Mouse (Mus musculus): ENCODE results near the gene Tesc. TPM values are rescaled to one million over a fixed set of nuclear protein-coding genes. Genes with fewer than 3 reads are reported as not detected.

The Tesc gene
- polyA plus RNA-seq, 1 experiment from 2014 or later = 0.52 TPM

DNA sequence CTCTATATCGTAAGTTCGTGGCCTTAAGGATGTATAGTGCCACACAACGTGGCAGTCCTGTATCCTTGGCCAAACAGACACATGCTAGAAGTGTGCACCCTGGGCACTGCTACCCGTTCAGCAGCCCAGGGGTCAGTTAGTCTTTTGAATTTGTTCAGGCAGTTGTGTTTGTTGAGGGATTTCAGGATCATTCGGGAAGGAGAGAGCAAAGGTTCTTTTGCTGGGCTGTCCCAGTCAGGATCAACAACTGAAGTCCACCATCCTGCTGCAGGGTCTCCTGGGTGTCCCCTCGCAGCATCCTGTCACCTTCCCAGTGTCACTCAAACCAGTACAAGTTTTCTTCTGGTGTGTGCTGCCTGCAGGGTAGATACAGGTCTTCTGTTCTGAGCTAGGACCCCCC, 31.0 kb upstream of the Tesc start:
- WGBS = 84% methylated on average over 6 of the region's 6 CpGs
- DNase-seq (ENCODE audit: extremely low spot score, low spot score) = no peak
- Histone ChIP-seq H3K4me1 (peaks cover 18% of the 10 kb centered on the region), H3K4me3 (no peak overlapping the region), H3K9me3 (no peaks in the 10 kb centered on the region), H3K36me3 (replicated peaks) (peaks cover 100% of the 10 kb centered on the region), H3K27ac (no peak overlapping the region), H3K27me3 (ENCODE audit: poor library complexity, severe bottlenecking) (no peaks in the 10 kb centered on the region)

GRCm38 (mm10) chr5:117997434-117997970, 30.0 kb upstream of the Tesc start:
- WGBS = 41% methylated on average over 10 of the region's 10 CpGs
- peaks cover 100% of the 10 kb centered on the region for H3K36me3 ChIP-seq (replicated peaks)

DNA sequence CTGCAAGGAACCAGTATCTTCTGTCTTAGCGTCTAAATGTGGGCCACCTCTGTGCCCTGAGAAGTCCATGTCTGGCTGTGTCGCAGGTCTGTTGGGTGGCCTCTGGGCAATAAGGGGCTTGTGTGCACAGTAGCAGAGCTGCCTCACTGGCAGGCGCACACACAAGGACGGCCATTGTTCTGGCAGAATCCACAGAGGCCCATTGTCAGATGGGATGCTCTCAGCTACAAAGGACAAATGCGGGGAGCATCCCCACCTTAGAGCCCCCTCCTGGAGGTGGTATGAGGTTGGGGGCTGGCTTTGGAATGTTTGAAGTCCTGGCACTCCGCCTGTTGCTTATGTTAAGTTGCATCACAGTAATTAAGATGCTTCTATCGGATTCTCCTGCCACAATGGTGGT, 28.5 kb upstream of the Tesc start:
- DNase-seq (ENCODE audit: extremely low spot score, low spot score) = no peak
- Histone ChIP-seq H3K36me3 (replicated peaks) (peaks cover 100% of the 10 kb centered on the region), H3K27ac (no peak overlapping the region), H3K4me3 (no peak overlapping the region), H3K27me3 (ENCODE audit: poor library complexity, severe bottlenecking) (no peaks in the 10 kb centered on the region), H3K4me1 (peaks cover 18% of the 10 kb centered on the region), H3K9me3 (no peaks in the 10 kb centered on the region)
- WGBS = 74% methylated on average over 7 of the region's 7 CpGs

More at GRCm38 (mm10) chr5:117997434-117997970, 30.0 kb upstream of the Tesc start:
- Histone ChIP-seq H3K27me3 (ENCODE audit: poor library complexity, severe bottlenecking) (no peaks in the 10 kb centered on the region), H3K4me1 (peaks cover 18% of the 10 kb centered on the region), H3K9me3 (no peaks in the 10 kb centered on the region), H3K4me3 (no peak overlapping the region), H3K27ac (no peak overlapping the region)
- DNase-seq (ENCODE audit: extremely low spot score, low spot score) = no peak

- DNase-seq (ENCODE audit: extremely low spot score, low spot score) = no peak
- Histone ChIP-seq H3K4me1 (peaks cover 18% of the 10 kb centered on the region), H3K9me3 (no peaks in the 10 kb centered on the region), H3K27me3 (ENCODE audit: poor library complexity, severe bottlenecking) (no peaks in the 10 kb centered on the region), H3K36me3 (replicated peaks) (peaks cover 100% of the 10 kb centered on the region), H3K4me3 (no peak overlapping the region), H3K27ac (no peak overlapping the region)
- 81% methylated on average over 11 of the region's 11 CpGs for WGBS
Observed at GRCm38 (mm10) chr5:117999584-117999983, 28.0 kb upstream of the Tesc start.

GRCm38 (mm10) chr5:118002059-118002458, 25.5 kb upstream of the Tesc start:
- H3K27me3 ChIP-seq (ENCODE audit: poor library complexity, severe bottlenecking) = no peaks in the 10 kb centered on the region
- peaks cover 15% of the 10 kb centered on the region for H3K4me1 ChIP-seq
- H3K4me3 ChIP-seq = no peak overlapping the region
- H3K27ac ChIP-seq = no peak overlapping the region
- WGBS = 42% methylated on average over 9 of the region's 9 CpGs
- peak; percentile 77 for DNase-seq (ENCODE audit: extremely low spot score, low spot score)
- no peaks in the 10 kb centered on the region for H3K9me3 ChIP-seq
- peaks cover 100% of the 10 kb centered on the region for H3K36me3 ChIP-seq (replicated peaks)

DNA sequence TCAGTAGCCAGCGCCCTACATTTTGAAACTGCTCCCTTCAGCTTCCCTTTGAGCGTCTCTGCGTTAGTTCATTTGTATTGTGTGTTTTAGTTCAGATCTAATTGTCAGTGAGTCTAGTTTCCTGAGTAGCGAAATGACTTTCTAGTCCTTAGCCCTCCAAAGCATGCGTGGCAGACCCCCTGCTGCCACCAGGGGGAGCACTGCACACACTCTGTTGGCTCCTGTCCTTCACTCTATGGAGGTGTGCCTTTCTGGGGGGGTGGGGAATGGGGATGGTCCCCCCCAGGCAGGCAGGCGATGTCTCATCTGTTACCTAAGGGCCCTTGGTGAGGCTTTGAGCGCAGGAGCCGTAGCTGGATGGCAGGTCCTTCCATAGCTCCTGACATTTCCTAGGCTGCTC, 22.9 kb upstream of the Tesc start:
- Histone ChIP-seq H3K27ac (no peak overlapping the region), H3K27me3 (ENCODE audit: poor library complexity, severe bottlenecking) (no peaks in the 10 kb centered on the region), H3K4me1 (no peaks in the 10 kb centered on the region), H3K36me3 (replicated peaks) (peaks cover 100% of the 10 kb centered on the region), H3K4me3 (no peak overlapping the region), H3K9me3 (no peaks in the 10 kb centered on the region)
- 79% methylated on average over 8 of the region's 8 CpGs for WGBS
- no peak for DNase-seq (ENCODE audit: extremely low spot score, low spot score)

DNA sequence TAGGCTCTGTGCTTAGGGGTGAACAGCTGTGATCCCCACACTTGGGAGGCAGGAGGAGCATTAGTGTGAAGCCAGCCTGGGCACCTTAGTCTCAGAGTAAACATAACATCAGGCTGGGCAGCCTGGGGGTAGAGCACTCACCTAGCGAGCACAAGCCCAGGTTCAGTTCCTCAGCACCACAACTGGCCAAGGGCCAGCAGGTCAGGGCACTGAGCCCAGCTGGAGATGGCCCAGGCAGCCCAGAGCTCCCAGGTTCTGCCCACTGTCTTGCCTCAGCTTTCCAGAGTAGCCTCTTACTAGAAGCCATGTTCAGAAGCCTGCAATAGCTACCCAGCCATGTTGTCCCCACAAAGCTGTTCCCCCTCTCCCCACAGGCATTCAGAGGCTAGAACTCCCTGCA, 21.8 kb upstream of the Tesc start:
- no peak overlapping the region for H3K4me3 ChIP-seq
- no peaks in the 10 kb centered on the region for H3K27me3 ChIP-seq (ENCODE audit: poor library complexity, severe bottlenecking)
- peaks cover 100% of the 10 kb centered on the region for H3K36me3 ChIP-seq (replicated peaks)
- no peak for DNase-seq (ENCODE audit: extremely low spot score, low spot score)
- no peak overlapping the region for H3K27ac ChIP-seq
- H3K4me1 ChIP-seq = no peaks in the 10 kb centered on the region
- 84% methylated on average over 1 of the region's 1 CpGs for WGBS
- H3K9me3 ChIP-seq = no peaks in the 10 kb centered on the region

DNA sequence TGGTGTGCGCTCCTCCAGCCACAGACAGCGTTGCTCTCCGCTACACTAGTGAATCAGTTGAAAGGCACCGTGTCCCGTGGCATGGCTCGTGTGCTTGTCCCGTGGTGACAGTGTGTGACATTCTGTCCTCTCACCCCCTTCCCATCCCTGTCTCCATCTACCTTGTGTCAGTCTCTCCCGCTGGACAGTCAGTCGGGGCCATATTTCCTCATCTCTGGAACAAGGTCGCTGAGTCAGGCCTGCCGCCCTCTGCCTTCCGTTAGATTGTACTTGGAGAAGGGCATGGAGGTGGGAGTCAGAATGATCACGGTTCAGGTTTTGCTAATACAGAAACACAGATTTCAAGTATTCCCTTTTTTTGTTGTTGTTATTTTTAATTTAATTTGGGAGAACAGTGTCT, 19.2 kb upstream of the Tesc start:
- DNase-seq (ENCODE audit: extremely low spot score, low spot score) = no peak
- Histone ChIP-seq H3K4me1 (no peaks in the 10 kb centered on the region), H3K27me3 (ENCODE audit: poor library complexity, severe bottlenecking) (no peaks in the 10 kb centered on the region), H3K27ac (no peak overlapping the region), H3K4me3 (no peak overlapping the region), H3K9me3 (no peaks in the 10 kb centered on the region), H3K36me3 (replicated peaks) (peaks cover 82% of the 10 kb centered on the region)
- 94% methylated on average over 13 of the region's 13 CpGs for WGBS

DNA sequence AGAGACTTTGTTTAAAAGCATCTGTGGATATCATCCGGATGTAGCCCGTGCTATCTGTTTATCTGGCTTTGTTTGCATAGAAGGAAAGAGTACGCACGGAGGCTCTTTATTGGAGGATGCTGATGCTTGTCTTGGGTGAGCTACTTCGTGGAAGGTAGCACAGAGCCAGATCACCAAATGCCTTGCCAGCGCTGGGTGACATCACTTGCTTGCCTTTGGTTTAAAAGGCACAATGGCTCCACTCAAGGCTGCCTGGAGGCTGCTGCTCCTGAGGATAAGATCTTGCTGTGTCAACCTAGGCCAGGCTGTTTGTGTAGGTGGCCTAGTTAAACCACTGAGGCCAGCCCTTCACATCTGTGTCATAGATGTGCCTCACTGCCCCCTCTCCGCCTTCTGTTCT, 16.7 kb upstream of the Tesc start:
- peaks cover 6% of the 10 kb centered on the region; the same call in 1 of the 2 replicates for H3K27me3 ChIP-seq (ENCODE audit: poor library complexity, severe bottlenecking)
- no peaks in the 10 kb centered on the region for H3K9me3 ChIP-seq
- peaks cover 9% of the 10 kb centered on the region for H3K4me1 ChIP-seq
- 93% methylated on average over 7 of the region's 7 CpGs for WGBS
- no peak overlapping the region for H3K4me3 ChIP-seq
- no peak for DNase-seq (ENCODE audit: extremely low spot score, low spot score)
- H3K36me3 ChIP-seq (replicated peaks) = peaks cover 57% of the 10 kb centered on the region
- no peak overlapping the region for H3K27ac ChIP-seq

GRCm38 (mm10) chr5:118011796-118012195, 15.7 kb upstream of the Tesc start:
- no peak for DNase-seq (ENCODE audit: extremely low spot score, low spot score)
- Histone ChIP-seq H3K27me3 (ENCODE audit: poor library complexity, severe bottlenecking) (peaks cover 6% of the 10 kb centered on the region; the same call in 1 of the 2 replicates), H3K4me1 (peaks cover 9% of the 10 kb centered on the region), H3K9me3 (no peaks in the 10 kb centered on the region), H3K36me3 (replicated peaks) (peaks cover 47% of the 10 kb centered on the region), H3K4me3 (no peak overlapping the region), H3K27ac (0 out of 2 replicates have a peak overlapping the region, but pooled peaks have one; percentile 11)
- 85% methylated on average over 7 of the region's 7 CpGs for WGBS

- DNase-seq (ENCODE audit: extremely low spot score, low spot score) = no peak
- Histone ChIP-seq H3K36me3 (replicated peaks) (peaks cover 15% of the 10 kb centered on the region), H3K4me1 (peaks cover 9% of the 10 kb centered on the region), H3K4me3 (no peak overlapping the region), H3K9me3 (no peaks in the 10 kb centered on the region), H3K27ac (peak overlapping the region; percentile 40), H3K27me3 (ENCODE audit: poor library complexity, severe bottlenecking) (peaks cover 8% of the 10 kb centered on the region; the same call in 1 of the 2 replicates)
- 21% methylated on average over 12 of the region's 12 CpGs for WGBS
Observed at GRCm38 (mm10) chr5:118015028-118015427, 12.5 kb upstream of the Tesc start.

DNA sequence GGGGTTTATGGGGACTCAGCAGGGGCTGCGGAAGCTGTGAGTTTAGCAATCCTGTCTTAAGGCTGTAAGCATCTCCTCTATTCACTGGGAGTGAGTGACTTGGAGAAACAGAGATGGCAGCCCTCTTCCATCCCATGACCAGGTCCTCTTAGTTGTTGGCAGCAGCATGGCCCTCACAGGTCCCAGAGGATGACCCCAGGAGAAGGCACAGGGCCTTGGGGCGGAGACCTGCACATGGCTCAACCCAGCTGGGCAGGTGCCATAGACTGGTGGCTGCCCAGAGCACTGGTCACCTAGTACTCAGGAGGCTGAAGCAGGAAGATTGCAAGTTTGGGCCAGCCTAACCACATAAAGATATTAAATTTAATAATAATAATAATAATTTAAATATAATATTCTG, 11.9 kb upstream of the Tesc start:
- Histone ChIP-seq H3K36me3 (replicated peaks) (peaks cover 9% of the 10 kb centered on the region), H3K4me3 (no peak overlapping the region), H3K4me1 (peaks cover 9% of the 10 kb centered on the region), H3K9me3 (no peaks in the 10 kb centered on the region), H3K27ac (no peak overlapping the region), H3K27me3 (ENCODE audit: poor library complexity, severe bottlenecking) (peaks cover 8% of the 10 kb centered on the region; the same call in 1 of the 2 replicates)
- WGBS = 85% methylated on average over 2 of the region's 2 CpGs
- DNase-seq (ENCODE audit: extremely low spot score, low spot score) = no peak

GRCm38 (mm10) chr5:118017527-118017926, 10.0 kb upstream of the Tesc start:
- peaks cover 8% of the 10 kb centered on the region; the same call in 1 of the 2 replicates for H3K27me3 ChIP-seq (ENCODE audit: poor library complexity, severe bottlenecking)
- H3K4me1 ChIP-seq = peaks cover 9% of the 10 kb centered on the region
- no peak for DNase-seq (ENCODE audit: extremely low spot score, low spot score)
- H3K9me3 ChIP-seq = no peaks in the 10 kb centered on the region
- 49% methylated on average over 5 of the region's 5 CpGs for WGBS
- H3K27ac ChIP-seq = no peak overlapping the region
- H3K36me3 ChIP-seq (replicated peaks) = no peaks in the 10 kb centered on the region
- no peak overlapping the region for H3K4me3 ChIP-seq

GRCm38 (mm10) chr5:118019905-118020304, 7.6 kb upstream of the Tesc start:
- no peaks in the 10 kb centered on the region for H3K9me3 ChIP-seq
- H3K36me3 ChIP-seq (replicated peaks) = no peaks in the 10 kb centered on the region
- H3K27ac ChIP-seq = no peak overlapping the region
- H3K4me3 ChIP-seq = no peak overlapping the region
- peaks cover 5% of the 10 kb centered on the region for H3K4me1 ChIP-seq
- peaks cover 7% of the 10 kb centered on the region; the same call in 1 of the 2 replicates for H3K27me3 ChIP-seq (ENCODE audit: poor library complexity, severe bottlenecking)
- DNase-seq (ENCODE audit: extremely low spot score, low spot score) = no peak
- WGBS = 76% methylated on average over 11 of the region's 11 CpGs

Measured in forebrain, embryonic 10.5 days (tissue).